Comparison of ENCODE assay signal across 8 mouse cellular contexts in the genomic region with DNA sequence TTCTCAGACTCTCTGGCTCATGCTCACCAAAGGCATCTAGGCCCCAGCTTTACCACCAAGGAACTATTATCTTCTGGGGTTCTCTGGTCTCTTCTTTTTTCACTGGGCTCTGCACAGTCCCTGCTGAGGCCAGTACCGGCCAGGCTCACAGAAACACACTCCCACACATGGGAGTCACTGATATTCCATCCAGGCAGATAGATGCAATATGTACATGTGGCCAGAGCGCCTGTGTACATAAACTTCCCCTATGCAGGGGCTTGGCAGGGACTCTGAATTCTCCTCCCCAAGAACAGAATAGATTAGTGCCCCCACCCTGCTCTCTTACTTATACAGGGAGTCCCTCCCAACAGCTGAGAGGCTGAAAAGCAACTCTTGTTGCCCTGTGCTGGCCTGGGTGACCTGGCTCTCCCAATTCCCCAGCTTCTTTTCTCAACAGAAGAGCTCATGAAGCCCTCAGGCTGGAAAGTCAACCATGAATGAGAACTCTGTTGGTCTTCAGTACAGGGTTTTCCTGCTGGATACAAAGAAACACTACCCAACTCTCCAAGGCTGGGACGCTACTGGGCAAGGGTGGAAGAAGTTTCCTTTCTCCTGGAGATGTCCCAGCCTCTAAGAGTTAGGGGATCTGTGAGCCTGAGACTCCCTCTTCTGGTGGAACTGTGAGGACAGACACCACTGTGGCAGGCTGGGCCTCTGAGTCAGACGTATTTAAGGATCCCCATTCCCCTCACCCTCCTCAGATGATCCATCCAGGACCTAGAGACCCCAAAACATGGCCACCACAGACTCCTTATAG.
A peak's percentile ranks its signal among the peaks of the same experiment; 100 is the strongest.
DNase-seq lines count a peak whose midpoint lies in the region; ATAC-seq and TF ChIP-seq lines count a peak whose summit lies in the region.

No protein-coding gene starts in this region.

- no peak overlapping the region for H3K4me3 ChIP-seq in cerebellum, adult 2 months (replicated peaks; ENCODE audit: insufficient read depth, low read depth, low read length)
- no peak overlapping the region for H3K4me3 ChIP-seq in testis, adult 2 months (ENCODE audit: control insufficient read depth, low read depth, low read length)

- TF ChIP-seq POLR2A in cerebellum, adult 2 months (IDR thresholded peaks at IDR 0.05; ENCODE audit: borderline replicate concordance, insufficient read depth, low read length), result no peak
- TF ChIP-seq POLR2A in testis, adult 2 months (IDR thresholded peaks at IDR 0.05; ENCODE audit: control insufficient read depth, low read depth, low read length), result no peak

- WGBS in cerebellum, adult 2 months, result 61% methylated on average over 4 of the region's 4 CpGs

- H3K27ac ChIP-seq in cerebellum, adult 2 months (ENCODE audit: insufficient read depth, low read length), result no peak overlapping the region
- no peak overlapping the region for H3K27ac ChIP-seq in testis, adult 2 months (ENCODE audit: control insufficient read depth, insufficient read depth, low read depth, low read length)

- no peaks in the 10 kb centered on the region for H3K4me1 ChIP-seq in cerebellum, adult 2 months (ENCODE audit: control insufficient read depth, insufficient read depth, low read length)
- no peaks in the 10 kb centered on the region for H3K4me1 ChIP-seq in testis, adult 2 months (ENCODE audit: control insufficient read depth, insufficient read depth, low read length)

- peak; percentile 34; the same call in 1 of the 2 replicates for TF ChIP-seq CTCF in cerebellum, adult 2 months (IDR thresholded peaks at IDR 0.05; ENCODE audit: borderline replicate concordance, insufficient read depth, low read depth, low read length)
- TF ChIP-seq CTCF in testis, adult 2 months (IDR thresholded peaks at IDR 0.05; ENCODE audit: control insufficient read depth, insufficient read depth, insufficient replicate concordance, low read depth, low read length), result peak; percentile 15; the same call in 1 of the 2 replicates

- H3K27me3 ChIP-seq in cerebellum, adult 2 months (ENCODE audit: control insufficient read depth, insufficient read depth, low read length), result no peaks in the 10 kb centered on the region
- no peaks in the 10 kb centered on the region for H3K27me3 ChIP-seq in testis, adult 2 months (ENCODE audit: control insufficient read depth, insufficient read depth, low read length)

- ATAC-seq in cerebellum, adult (ENCODE audit: insufficient number of reproducible peaks, low FRiP score, low TSS enrichment), result no peak

- H3K36me3 ChIP-seq in testis, adult 2 months (ENCODE audit: control insufficient read depth, insufficient read depth, low read length), result no peaks in the 10 kb centered on the region

- no peak for DNase-seq in cerebellum, adult 2 months
- peak; percentile 14 for DNase-seq in kidney, postnatal 14 days
- no peak for DNase-seq in kidney, adult 11 months
- DNase-seq in testis, postnatal 14 days (ENCODE audit: low spot score), result no peak
- DNase-seq in spleen, postnatal 36 days (ENCODE audit: low spot score in 2 of 2), result no peak
- DNase-seq in urinary bladder, postnatal 4 days (ENCODE audit: low spot score in 2 of 2), result no peak
